Mouse (Mus musculus) liver, embryonic 16.5 days (tissue): ENCODE measurements around the gene Zfp988. TPM values are rescaled to one million over a fixed set of nuclear protein-coding genes. Genes with fewer than 3 reads are reported as not detected.
"Not testable (repeated sequence)": the region's sequence is repeated elsewhere in the genome, so short reads cannot be mapped to it uniquely, and the experiment has no call there.

Experiments
- ATAC-seq: fragments of 200-750 bp; cut with Nextera tagmentation; 2 replicates; pipeline ENCODE4 v1.8.0; 2017; ENCODE audit warnings: low read depth, mild to moderate bottlenecking, moderate number of reproducible peaks, moderate library complexity
- H3K27ac ChIP-seq: fragments of 300-500 bp; sonication (generic); 2 replicates; pipeline ENCODE4 v1.5.1; 2014; ENCODE audit warnings: mild to moderate bottlenecking, low read length
- H3K27me3 ChIP-seq: fragments of 300-500 bp; sonication (generic); 2 replicates; pipeline ENCODE4 v1.6.1; 2014; ENCODE audit warnings: low read depth, low read length, mixed read lengths; ENCODE audit not compliant: control insufficient read depth, insufficient read depth
- H3K36me3 ChIP-seq: fragments of 300-500 bp; sonication (generic); 2 replicates; pipeline ENCODE4 v1.6.1; 2014; ENCODE audit warnings: mild to moderate bottlenecking; ENCODE audit not compliant: control insufficient read depth, insufficient read depth
- H3K4me1 ChIP-seq: fragments of 300-500 bp; sonication (generic); 2 replicates; pipeline ENCODE4 v1.6.1; 2014; ENCODE audit warnings: low read depth, low read length, mixed read lengths; ENCODE audit not compliant: control insufficient read depth
- H3K4me2 ChIP-seq: fragments of 300-500 bp; sonication (generic); 2 replicates; pipeline ENCODE4 v1.6.1; 2014; ENCODE audit warnings: low read depth, low read length, mixed read lengths
- H3K4me3 ChIP-seq: fragments of 300-500 bp; sonication (generic); 2 replicates; pipeline ENCODE4 v1.5.1; 2014; ENCODE audit warnings: low read depth, mild to moderate bottlenecking, low read length
- H3K9ac ChIP-seq: fragments of 300-500 bp; sonication (generic); 2 replicates; pipeline ENCODE4 v1.6.1; 2014; ENCODE audit warnings: low read depth, low read length
- H3K9me3 ChIP-seq: fragments of 300-500 bp; sonication (generic); replicated peaks from 2 replicates; pipeline ENCODE4 v1.6.1; 2016; ENCODE audit warnings: low read length; ENCODE audit not compliant: control insufficient read depth
- WGBS: fragments of 180-500 bp; shearing (Covaris S2); extraction: QIAGEN DNeasy Blood & Tissue Kit; methylation state at CpG from one replicate; pipeline ENCODE4 v1.1.7; 2014; ENCODE audit not compliant: insufficient replicate concordance; 5-methylcytosine and 5-hydroxymethylcytosine counted together
- polyA plus RNA-seq: library from polyadenylated mRNA; unstranded; fragments of >200 nt; fragmentation: Nextera tagmentation; extraction: Ambion mirVana; gene quantifications from 2 replicates; pipeline ENCODE4 v1.2.1, GENCODE M21; 2015

Gene Zfp988
- polyA plus RNA-seq, 1 experiment from 2014 or later = not detected

DNA sequence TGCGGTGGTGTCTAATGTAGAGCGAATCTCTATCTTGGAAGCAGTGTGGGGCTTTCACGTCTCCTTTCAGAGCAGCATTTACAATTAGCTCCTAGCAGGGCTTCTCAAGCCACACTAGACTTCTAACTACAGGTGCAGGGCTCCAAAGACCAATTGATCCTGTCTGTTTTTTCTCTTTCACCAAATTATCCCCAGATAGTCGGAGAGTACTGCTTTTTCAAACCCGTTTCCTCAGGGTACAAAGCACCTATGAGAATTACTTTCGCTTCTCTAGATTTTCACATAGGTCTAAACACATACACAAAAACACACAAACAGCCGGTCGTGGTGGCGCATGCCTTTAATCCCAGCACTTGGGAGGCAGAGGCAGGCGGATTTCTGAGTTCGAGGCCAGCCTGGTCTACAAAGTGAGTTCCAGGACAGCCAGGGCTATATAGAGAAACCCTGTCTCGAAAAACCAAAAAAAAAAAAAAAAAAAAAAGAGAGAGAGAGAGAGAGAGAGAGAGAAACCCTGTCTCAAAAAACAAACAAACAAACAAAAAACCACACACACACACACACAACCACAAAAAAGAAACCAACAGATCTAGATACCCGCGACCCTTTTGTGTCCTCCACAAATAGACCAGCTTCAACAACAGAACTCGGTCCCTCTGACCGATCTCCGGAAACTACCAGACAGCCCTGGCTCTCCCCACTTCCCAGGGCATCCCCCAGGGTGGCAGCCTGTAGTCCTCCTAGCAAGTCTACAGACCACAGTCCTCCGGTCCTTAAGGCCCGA lies 43.6 kb downstream of the Zfp988 start:
- not testable (repeated sequence) for H3K4me3 ChIP-seq, H3K4me2 ChIP-seq, H3K27me3 ChIP-seq, H3K4me1 ChIP-seq, H3K27ac ChIP-seq, ATAC-seq, H3K9ac ChIP-seq, H3K36me3 ChIP-seq
- peaks cover 15% of the 10 kb centered on the region for H3K9me3 ChIP-seq
- 69% methylated on average over 18 of the region's 19 CpGs for WGBS

DNA sequence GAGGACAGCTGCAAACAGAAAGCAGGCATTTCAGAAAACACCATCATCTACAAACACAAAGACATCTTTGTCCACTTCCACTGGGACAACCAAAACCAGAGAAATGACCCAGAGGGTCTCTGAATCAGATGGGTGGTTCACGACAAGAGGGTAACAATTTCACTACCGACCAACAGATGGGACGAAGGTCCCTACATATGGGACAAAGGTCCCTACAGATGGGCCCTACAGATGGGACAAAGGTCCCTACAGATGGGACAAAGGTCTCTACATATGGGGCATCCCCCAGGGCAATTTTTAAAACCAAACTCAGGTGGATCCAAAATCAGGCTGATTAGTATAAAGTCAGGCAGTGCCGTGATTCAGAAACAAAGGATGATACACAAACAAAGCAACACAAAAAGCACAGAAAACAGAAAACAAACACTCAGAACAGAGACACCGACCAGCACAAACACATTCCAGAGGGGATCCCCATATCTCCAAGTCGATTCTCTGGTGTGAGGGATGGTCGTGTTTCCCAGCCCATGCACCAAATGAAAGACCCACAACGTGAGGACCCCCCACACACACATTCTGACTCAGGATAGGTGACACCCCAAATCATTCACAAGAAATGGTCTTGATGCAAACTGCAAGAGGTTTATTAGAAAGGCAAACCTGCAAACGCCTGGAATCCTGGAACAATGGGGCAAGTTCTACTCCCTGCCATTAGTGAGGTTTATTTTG lies 44.4 kb downstream of the Zfp988 start:
- not testable (repeated sequence) for H3K4me1 ChIP-seq, H3K27me3 ChIP-seq, H3K36me3 ChIP-seq, H3K4me3 ChIP-seq, ATAC-seq, H3K4me2 ChIP-seq, H3K9ac ChIP-seq, H3K27ac ChIP-seq
- peaks cover 15% of the 10 kb centered on the region for H3K9me3 ChIP-seq
- WGBS = 61% methylated on average over 9 of the region's 9 CpGs

DNA sequence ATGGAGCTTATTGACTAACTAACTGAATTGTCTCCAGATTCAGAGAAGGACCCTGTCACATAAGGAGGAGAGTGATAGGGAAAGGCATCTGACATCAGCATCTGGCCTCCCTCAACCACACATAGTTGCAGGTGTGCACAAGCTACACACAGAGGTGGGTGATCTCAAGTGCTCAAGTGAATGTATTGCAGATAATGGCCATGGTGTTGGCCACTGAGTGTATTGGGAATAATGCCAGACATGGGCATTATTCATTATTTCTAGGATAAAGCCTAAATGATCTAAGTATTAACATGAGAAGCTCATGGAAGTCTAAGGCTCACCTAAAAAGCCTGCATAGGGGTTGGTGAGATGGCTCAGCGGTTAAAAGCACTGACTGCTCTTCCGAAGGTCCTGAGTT lies 45.1 kb downstream of the Zfp988 start:
- WGBS = 67% methylated on average over 2 of the region's 2 CpGs
- H3K27ac ChIP-seq, H3K9ac ChIP-seq, H3K36me3 ChIP-seq, H3K4me2 ChIP-seq, H3K4me3 ChIP-seq, H3K27me3 ChIP-seq, H3K4me1 ChIP-seq: not testable (repeated sequence)
- peak; percentile 48; the same call in 1 of the 2 replicates for ATAC-seq
- peaks cover 15% of the 10 kb centered on the region for H3K9me3 ChIP-seq

DNA sequence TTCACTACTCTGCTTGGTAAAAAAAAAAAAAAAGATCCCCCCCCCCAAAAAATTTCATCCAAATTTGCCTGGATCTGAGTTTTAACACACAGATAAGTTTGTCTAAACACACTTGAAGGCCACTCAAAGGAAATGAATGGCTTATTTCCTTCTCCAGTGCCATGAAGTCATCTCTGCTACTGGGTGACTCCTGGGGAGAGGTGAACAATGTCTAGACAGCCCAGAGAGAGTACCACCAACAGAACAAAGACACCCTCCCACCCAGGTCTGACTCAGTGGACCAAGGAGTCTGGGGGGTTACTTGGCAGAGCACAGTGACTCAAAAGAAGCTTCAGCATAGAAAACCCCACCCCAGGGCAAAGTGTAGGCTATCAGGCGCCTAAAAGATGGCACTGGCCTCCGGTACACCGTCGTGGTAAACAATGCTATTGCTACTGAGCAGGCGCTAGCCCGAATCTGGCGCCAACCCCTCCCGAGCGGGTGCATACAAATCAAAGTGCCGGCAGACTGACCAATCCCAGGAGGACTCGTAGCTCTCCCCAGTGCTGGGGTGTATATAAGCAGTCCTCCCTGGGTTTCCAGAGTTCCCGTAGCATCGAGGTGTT lies 46.0 kb downstream of the Zfp988 start:
- peaks cover 15% of the 10 kb centered on the region for H3K9me3 ChIP-seq
- H3K4me2 ChIP-seq, H3K9ac ChIP-seq, ATAC-seq, H3K27me3 ChIP-seq, H3K4me1 ChIP-seq, H3K27ac ChIP-seq, H3K36me3 ChIP-seq, H3K4me3 ChIP-seq: not testable (repeated sequence)
- WGBS = 71% methylated on average over 9 of the region's 13 CpGs

DNA sequence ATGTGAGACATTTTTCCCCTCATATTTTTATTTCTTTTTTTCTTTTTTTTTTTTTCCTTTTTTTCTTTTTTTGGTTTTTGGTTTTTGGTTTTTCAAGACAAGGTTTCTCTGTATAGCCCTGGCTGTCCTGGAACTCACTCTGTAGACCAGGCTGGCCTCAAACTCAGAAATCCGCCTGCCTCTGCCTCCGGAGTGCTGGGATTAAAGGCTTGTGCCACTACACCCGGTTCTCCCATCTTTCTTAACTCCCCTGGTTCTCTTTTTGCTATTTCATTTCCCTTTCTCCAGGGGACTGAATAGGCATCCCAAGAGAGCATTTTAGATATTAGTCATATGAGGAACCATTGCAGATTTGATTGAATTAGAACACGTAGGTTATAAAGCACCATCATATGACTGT lies 48.2 kb downstream of the Zfp988 start:
- not testable (repeated sequence) for H3K36me3 ChIP-seq, H3K9ac ChIP-seq, H3K27me3 ChIP-seq, H3K4me2 ChIP-seq, H3K4me3 ChIP-seq, H3K4me1 ChIP-seq, H3K27ac ChIP-seq, ATAC-seq
- H3K9me3 ChIP-seq = peaks cover 13% of the 10 kb centered on the region
- 59% methylated on average over 4 of the region's 4 CpGs for WGBS

DNA sequence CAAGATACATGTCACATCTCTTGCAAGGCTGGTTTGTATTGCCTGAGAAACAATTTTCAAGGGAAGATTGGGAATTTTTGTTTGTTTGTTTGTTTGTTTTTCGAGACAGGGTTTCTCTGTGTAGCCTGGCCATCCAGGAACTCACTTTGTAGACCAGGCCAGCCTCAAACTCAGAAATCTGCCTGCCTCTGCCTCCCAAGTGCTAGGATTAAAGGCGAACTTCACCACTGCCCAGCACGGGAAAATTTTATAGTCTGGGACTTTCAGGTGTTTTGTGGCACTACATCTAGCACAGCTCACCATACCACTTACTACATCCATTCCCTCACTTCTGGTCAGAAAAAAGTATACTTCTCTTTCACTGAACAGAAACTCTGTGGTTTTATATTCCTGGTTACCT lies 50.6 kb downstream of the Zfp988 start:
- not testable (repeated sequence) for H3K9me3 ChIP-seq, H3K4me3 ChIP-seq, H3K27me3 ChIP-seq, H3K4me1 ChIP-seq, H3K4me2 ChIP-seq, H3K9ac ChIP-seq, H3K36me3 ChIP-seq, ATAC-seq, H3K27ac ChIP-seq
- WGBS = no CpG with 5 or more reads among the region's 3 CpGs

DNA sequence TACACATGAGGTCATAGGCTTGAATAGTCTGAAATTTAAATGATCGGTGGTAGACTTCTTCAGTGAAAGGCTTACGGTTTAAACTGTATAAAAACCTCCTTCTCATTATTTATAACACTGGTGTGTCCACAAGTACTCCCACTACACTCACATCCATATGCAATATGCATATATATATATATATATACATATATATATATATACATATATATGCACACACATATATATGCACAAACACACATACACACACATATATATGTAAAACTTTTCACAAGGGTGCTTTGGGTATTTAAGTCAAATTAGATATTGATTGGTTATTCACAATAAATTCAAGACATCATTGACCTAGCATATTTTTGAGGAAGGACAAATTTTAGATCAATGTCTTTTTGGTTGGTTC lies 51.7 kb downstream of the Zfp988 start:
- not testable (repeated sequence) for H3K27me3 ChIP-seq, H3K9ac ChIP-seq, H3K27ac ChIP-seq, H3K36me3 ChIP-seq, H3K4me3 ChIP-seq, H3K4me1 ChIP-seq, H3K9me3 ChIP-seq, ATAC-seq, H3K4me2 ChIP-seq
- no CpG with 5 or more reads among the region's 2 CpGs for WGBS

DNA sequence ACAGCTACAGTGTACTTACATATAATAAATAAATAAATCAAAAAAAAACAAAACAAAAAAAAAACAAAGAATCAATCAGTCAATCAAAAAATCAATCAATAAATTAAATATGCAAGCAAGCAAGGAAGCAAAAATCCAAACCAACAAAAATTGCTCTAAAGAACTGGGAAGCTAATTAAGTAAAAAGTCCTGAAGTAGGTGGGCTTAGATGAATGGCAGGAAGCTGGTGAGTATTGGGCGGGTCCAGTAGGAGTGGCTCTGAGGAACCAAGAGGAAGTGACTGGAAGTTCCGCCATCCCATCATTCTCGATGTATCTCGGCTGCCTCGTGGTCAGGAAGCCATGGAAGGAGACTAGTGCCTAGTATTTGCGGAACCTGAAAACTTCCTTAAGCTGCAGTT lies 55.5 kb downstream of the Zfp988 start, which contains the start of gene Zfp978:
Zfp978 (plus strand) TSS at position 301 of the 400 bp plus-strand sequence.
- not testable (repeated sequence) for H3K9ac ChIP-seq, H3K27ac ChIP-seq, ATAC-seq, H3K36me3 ChIP-seq, H3K4me3 ChIP-seq, H3K9me3 ChIP-seq, H3K27me3 ChIP-seq, H3K4me2 ChIP-seq, H3K4me1 ChIP-seq
- no CpG with 5 or more reads among the region's 6 CpGs for WGBS

DNA sequence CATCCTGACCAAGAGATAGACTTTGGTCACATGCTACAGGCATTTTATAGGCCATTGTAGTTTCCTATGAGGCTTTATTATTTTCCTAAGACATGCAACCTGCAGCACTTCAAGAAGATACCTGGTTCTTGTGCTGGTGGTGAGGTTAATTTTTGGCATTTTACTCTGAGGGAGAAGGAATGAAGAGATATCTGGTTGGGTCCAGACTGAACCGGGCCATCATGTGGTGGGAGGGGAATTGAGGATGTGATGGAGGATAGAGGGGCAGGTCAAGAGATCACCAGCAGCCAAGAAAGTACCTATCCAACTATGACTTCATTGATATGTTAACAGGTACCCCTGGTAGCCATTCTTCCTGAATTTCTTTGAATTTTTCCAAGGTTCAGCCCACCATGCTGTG lies 56.4 kb downstream of the Zfp988 start:
- no CpG with 5 or more reads among the region's 1 CpGs for WGBS
- not testable (repeated sequence) for H3K4me2 ChIP-seq, H3K9me3 ChIP-seq, H3K27me3 ChIP-seq, H3K36me3 ChIP-seq, H3K9ac ChIP-seq, H3K27ac ChIP-seq, H3K4me3 ChIP-seq, ATAC-seq, H3K4me1 ChIP-seq
